Mouse (Mus musculus): ENCODE data around the gene Epb41l2.
A peak's percentile ranks its signal among the peaks of the same experiment; 100 is the strongest.

Gene Epb41l2

GRCm38 (mm10) chr10:25400646-25401045 is 41.0 kb downstream of the Epb41l2 start:
- no peak for DNase-seq

DNA sequence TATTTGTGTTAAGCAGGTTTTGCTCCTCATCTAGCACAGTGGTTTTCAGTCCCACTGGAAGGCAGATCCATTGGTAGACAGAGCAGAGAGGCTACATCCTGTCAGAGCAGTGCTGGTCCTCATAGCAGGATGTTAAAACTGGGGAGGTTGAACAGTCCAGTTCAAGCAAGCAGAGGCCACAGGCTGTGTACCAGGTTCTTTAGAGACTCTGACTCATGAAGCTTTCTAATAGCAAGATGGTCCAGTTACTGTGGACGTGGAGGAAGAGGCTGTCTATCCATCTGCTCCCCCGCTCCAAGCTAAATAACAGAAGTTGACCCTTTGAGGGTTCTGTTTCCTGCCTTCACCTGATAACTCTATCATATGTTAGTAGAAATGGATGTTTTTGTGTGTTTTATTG is 41.8 kb downstream of the Epb41l2 start:
- DNase-seq: no peak

GRCm38 (mm10) chr10:25402886-25403285 is 43.3 kb downstream of the Epb41l2 start:
- DNase-seq: no peak

- DNase-seq: no peak
These were observed 44.5 kb downstream of the Epb41l2 start for GRCm38 (mm10) chr10:25403813-25404701.

DNA sequence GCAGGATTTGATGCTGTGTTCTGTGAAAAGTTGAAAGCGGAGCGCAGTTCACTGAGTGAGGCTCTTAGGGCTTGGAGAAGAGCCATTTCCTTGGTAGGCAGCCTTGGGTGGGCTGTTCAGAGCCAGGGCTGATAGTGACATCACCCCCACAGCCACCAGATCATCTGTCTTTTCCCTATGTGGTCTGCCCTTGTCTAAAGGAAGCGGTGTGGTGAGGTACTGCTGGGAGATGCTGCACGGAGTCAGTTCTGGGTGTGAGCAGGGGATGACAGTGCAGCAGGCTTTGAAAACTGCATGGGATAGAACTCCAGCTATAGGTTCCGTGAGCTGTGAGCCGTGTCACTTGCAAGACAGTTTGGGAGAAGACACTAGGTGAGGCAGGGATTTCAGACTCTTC is 45.1 kb downstream of the Epb41l2 start:
- DNase-seq: no peak

DNA sequence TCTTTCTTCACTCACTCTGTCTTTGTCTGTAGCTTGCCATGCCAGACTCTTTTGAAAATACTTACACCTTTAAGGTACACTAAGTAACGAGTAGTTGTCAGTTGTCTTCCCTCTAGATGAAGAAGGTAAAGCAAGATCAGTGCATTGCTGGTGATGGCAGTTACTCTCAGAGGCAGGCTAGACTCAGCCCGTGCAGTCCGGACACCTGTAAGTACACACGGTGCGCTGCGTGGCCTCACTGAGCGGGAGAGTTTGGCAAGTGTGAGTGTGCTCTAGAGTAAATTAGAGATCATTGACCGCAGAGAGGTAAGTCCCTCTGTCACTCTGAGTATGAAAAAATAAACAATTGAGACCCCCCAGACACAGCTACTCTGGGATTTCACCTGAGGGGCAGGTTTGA is 46.0 kb downstream of the Epb41l2 start:
- DNase-seq: no peak

DNA sequence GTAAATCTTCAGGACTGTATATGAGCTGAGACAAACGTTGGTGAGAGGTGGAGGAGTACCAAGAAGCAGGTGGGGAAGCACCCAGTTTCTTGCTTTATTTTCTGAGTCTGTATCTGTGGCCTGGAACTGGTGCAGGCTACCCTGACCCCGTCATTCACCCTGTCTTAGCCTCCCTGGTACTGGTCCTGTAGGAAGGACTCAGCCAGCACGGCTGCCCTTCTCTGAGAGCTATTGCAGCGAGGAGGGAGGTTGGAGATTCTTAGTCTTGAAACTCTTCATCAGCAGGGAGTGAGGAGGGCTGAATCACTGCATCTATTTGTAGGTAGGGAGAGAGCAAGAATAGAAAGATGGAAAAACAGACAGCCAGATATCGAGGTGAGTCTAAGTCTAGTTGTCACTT is 47.1 kb downstream of the Epb41l2 start:
- no peak for DNase-seq

DNA sequence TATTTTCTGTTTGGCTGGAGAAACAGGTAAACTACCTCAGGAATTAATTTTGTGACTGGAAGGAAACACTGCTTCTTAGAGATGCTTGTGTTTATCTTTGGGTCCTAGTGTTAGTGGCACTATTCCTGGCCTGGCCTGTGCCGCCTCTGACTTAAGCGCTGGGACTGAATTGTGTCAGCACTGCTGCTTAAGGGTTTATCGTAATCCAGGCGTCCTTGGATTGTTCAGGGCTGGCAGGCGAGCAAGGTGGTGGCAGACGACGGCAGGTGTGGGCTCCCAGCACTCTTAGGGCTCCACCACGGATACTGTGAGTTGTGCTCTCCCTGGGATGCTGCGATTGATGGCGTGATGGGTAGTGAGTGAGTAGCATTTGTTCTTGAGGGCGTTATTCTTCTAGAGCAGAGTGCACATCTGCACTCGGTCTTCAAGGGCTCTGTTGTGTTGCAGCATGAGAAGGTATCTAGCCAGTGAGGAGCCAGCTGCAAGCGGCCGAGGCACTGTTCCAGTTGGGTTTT is 48.6 kb downstream of the Epb41l2 start:
- no peak for DNase-seq

DNA sequence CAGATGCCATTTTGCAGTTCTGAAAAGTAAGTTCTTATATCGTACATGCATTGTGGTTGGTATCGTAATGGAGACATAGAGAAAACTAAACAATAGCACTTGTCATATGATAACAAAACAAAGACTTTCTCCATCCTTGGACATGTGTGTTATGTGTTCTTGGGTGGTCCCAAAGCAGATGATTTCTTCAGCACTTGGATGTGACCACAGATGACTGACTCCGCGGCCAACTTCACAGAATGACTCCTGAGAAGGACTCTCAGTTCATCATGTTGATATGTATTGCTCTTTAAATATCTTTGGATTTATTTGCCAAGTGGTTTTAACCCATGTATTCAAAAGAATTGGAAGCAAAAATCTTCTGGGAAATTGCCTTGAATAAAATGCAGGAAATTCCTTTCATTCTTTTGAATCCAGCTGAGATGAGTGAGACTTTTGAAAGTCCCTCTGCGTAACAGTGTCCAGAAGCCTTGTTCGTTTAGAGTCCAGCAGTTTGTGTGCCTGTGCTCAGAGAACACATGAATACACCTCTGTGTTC is 52.3 kb downstream of the Epb41l2 start:
- no peak for DNase-seq

GRCm38 (mm10) chr10:25415188-25415717 is 55.7 kb downstream of the Epb41l2 start:
- DNase-seq: peak; percentile 67

GRCm38 (mm10) chr10:25416696-25417095 is 57.1 kb downstream of the Epb41l2 start:
- DNase-seq: no peak

DNA sequence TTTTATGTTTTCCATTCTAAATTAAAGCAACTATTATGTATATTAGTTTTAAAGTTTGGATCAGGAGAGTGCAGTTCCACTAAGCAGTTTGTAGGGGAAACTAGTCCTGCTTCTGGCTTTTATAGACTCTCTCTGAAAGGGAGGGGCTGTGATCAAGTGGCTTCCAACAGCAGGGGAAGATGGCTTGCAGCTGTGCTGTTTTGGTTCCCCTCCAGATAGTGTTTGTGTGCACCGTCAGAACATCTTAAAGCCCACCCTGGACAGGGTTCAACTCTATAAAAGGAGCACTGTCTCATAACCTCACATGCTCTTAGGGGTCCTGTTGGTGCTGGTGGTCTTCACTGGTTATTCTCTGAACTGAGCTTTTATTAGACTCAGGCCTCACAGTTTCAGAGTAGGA is 66.5 kb downstream of the Epb41l2 start:
- peak; percentile 70 for DNase-seq

- DNase-seq: peak; percentile 41
These were observed 67.2 kb downstream of the Epb41l2 start for GRCm38 (mm10) chr10:25426814-25427213.

DNA sequence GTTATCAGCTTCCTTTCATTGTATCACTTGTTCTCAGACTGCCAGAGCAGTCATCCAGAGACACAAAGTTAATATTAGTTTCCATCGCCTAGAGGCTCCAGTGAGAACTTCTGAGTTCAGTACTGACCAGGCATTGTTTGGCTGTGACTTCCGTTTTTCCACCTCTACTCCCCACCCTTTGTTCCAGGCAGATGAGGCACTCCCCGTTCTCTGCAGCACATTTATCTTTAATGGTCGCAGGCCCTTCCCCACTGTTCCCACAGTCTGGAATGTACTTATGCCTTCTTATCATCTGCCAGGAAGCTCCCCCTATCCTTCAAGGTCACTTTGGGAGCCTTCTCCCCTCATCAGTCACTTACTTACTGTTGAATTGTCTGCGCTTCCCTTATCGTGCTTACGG is 67.9 kb downstream of the Epb41l2 start:
- peak; percentile 79 for DNase-seq

GRCm38 (mm10) chr10:25428658-25429057 is 69.1 kb downstream of the Epb41l2 start:
- no peak for DNase-seq

DNA sequence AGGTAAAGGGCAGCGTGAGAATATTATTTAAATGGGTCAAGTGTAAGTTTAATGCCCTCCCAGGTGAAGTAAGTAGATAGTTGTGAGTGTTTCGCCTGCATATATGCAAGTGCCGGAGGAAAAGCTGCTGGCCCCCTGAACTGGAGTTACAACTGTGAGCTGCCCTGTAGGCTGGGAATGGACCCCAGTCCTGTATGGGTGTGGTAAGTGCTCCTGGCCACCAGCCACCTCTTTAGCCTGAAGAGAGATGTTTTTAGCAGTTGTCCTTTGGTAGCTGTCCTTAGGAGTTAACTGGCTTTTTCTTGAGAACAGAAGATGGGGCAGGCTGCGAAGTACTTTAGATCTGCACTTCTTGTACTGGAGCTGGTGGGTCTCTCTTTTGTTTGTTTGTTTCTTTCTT is 69.7 kb downstream of the Epb41l2 start:
- DNase-seq: no peak

GRCm38 (mm10) chr10:25430862-25431261 is 71.3 kb downstream of the Epb41l2 start:
- peak; percentile 44 for DNase-seq

DNA sequence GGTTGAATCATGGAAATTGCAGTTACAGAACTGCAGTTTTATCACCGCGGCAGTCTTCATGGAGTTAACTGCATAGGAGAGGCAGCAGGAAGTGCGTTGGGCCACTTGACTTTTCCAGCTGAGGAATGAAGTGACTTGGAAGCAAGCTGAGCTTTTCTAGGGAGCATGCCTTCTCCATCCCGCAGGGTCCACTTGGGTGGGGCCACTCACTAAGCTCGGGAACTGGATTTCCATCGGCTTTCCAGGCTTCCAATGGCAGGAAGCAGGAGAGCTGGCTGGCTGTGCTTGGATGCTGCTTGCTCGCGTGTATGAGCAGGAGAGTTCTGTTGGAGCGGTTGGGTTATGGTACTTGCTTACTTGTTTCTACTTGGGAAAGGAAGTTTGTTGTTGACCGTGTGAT is 72.8 kb downstream of the Epb41l2 start:
- DNase-seq: peak; percentile 60

- DNase-seq: no peak
These were observed 73.3 kb downstream of the Epb41l2 start for GRCm38 (mm10) chr10:25432938-25433337.

- DNase-seq: no peak
These were observed 73.9 kb downstream of the Epb41l2 start for GRCm38 (mm10) chr10:25433524-25433923.

- peak; percentile 75 for DNase-seq
These were observed 74.9 kb downstream of the Epb41l2 start for GRCm38 (mm10) chr10:25434358-25435044.

- DNase-seq: peak; percentile 42
These were observed 77.3 kb downstream of the Epb41l2 start for GRCm38 (mm10) chr10:25436703-25437401.

Measured in lung, postnatal 36 days (tissue).